In the genomic region with DNA sequence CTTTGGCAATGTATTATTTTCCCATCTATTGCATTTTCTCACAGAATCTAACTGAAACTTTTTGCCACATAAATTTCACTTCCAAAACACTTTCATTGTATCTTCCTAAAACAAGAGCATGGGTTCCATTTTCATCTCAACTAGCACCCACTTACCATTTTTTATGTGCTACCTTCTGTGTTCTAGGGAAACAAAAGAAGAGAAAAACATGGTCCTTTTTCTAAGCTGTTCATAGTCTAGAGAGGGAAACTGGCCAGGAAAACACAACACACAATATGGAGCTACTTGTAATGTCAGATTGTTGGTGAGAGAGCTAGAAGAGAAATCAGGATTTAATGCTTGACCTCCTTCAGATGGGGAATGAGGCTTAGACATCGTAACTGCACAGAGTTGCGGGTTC, we compare ENCODE assay signal across 21 mouse cellular contexts.
DNase-seq lines count a peak whose midpoint lies in the region; ATAC-seq lines count a peak whose summit lies in the region.
"Had no signal": no experiment of that assay in that cellular context is flagged by ENCODE, and none has a peak within 500 bp of the region (broad histone marks: within the 10 kb centered on the region; RNA-seq: fewer than 3 reads in every experiment).

No protein-coding gene starts in this region.

- DNase-seq in frontal cortex, postnatal 36 days (ENCODE audit: low spot score in 2 of 2) = no peak
- DNase-seq in layer of hippocampus, adult 9-11 months = peak; percentile 8
- DNase-seq in layer of hippocampus, postnatal 10 days (ENCODE audit: low spot score in 2 of 2) = no peak
- peak; percentile 41 for DNase-seq in brain, adult 2 months (ENCODE audit: low read depth, low spot score)
- peak; percentile 41 for DNase-seq in telencephalon, adult 2 months (ENCODE audit: low read depth, low spot score)
- DNase-seq in gastrocnemius, adult 18-20 months (ENCODE audit: low spot score) = no peak
- no peak for DNase-seq in lung, postnatal 10 days
- DNase-seq: adrenal gland, adult 2 months; adrenal gland, adult 8-10 months; adrenal gland, postnatal 10 days; adrenal gland, postnatal 14 days; adrenal gland, postnatal 25 days; adrenal gland, postnatal 36 days; B cell, adult 2 months; cerebellum, adult 11 months; cerebellum, adult 11-12 months; cerebellum, adult 18-20 months had no signal

- ATAC-seq in frontal cortex, adult (ENCODE audit: low TSS enrichment) = peak; percentile 59; the same call in 1 of the 2 replicates
- ATAC-seq: activated CD4-positive, CD25-positive, alpha-beta regulatory T cell, adult 4 months; CD4-positive, CD25-positive, alpha-beta regulatory T cell, adult 4 months; Patski had no signal

Comparison
In these comparisons a context has a peak if more than half of its experiments do, and no peak if none do; other contexts are left out.
1. DNase-seq: peak in layer of hippocampus, adult 9-11 months (single experiment), brain, adult 2 months (single experiment) and telencephalon, adult 2 months (single experiment); none in frontal cortex, postnatal 36 days (0 of 2), layer of hippocampus, postnatal 10 days (0 of 2), gastrocnemius, adult 18-20 months (single experiment) and lung, postnatal 10 days (single experiment).